Mouse (Mus musculus) adrenal gland, postnatal 10 days (tissue): ENCODE results near the gene Vac14. TPM values are rescaled to one million over a fixed set of nuclear protein-coding genes. Genes with fewer than 3 reads are reported as not detected.

Experiments used
- DNase-seq: peaks from one replicate; pipeline ENCODE4 v3.0.0; 2021; ENCODE audit warnings: mixed read lengths
- long read RNA-seq, 2 experiments: library from polyadenylated mRNA; stranded (forward); transcript quantifications; one replicate each; pipeline ENCODE4 v2.0.0; 2021
- total RNA-seq, 2 experiments: library from RNA; stranded (reverse); gene quantifications; 2 replicates each; pipeline ENCODE4 v1.2.3; 2021

The Vac14 gene
- total RNA-seq = 10 to 100 TPM; 20.7 to 28.0 TPM
- long read RNA-seq, experiment 1, partial matches to known transcripts = 4 of 23 reads
- long read RNA-seq, experiment 1, other reads (novel, unspliced or antisense) = 15 of 23 reads
- long read RNA-seq, experiment 2, transcript Vac14-201 (19 exons, 3,069 nt) = major isoform, 12 of 31 reads
- long read RNA-seq, experiment 2, partial matches to known transcripts = 1 of 31 reads
- long read RNA-seq, experiment 2, other reads (novel, unspliced or antisense) = 18 of 31 reads

- DNase-seq = peak; percentile 99
These were observed at the start of gene Vac14 for GRCm38 (mm10) chr8:110618391-110619207. Gene Vac14 (plus strand): TSS chr8:110618585.

- DNase-seq = no peak
These were observed 25.7 kb upstream of the Vac14 start for GRCm38 (mm10) chr8:110592641-110593040.

- no peak for DNase-seq
These were observed 24.2 kb upstream of the Vac14 start for GRCm38 (mm10) chr8:110594164-110594563.

- DNase-seq = peak; percentile 71
These were observed 13.8 kb upstream of the Vac14 start for GRCm38 (mm10) chr8:110604556-110604955.

- DNase-seq = no peak
These were observed 12.9 kb upstream of the Vac14 start for GRCm38 (mm10) chr8:110605401-110606015.

- no peak for DNase-seq
These were observed 2.7 kb upstream of the Vac14 start for GRCm38 (mm10) chr8:110615730-110616129.

GRCm38 (mm10) chr8:110617801-110618358, 505 bp upstream of the Vac14 start:
- DNase-seq = no peak

GRCm38 (mm10) chr8:110619208-110619574, 806 bp downstream of the Vac14 start:
- no peak for DNase-seq

GRCm38 (mm10) chr8:110619919-110620318, 1.5 kb downstream of the Vac14 start:
- DNase-seq = no peak

GRCm38 (mm10) chr8:110626431-110626830, 8.0 kb downstream of the Vac14 start:
- no peak for DNase-seq

GRCm38 (mm10) chr8:110629245-110630063, 11.1 kb downstream of the Vac14 start:
- DNase-seq = peak; percentile 85

GRCm38 (mm10) chr8:110630079-110630478, 11.7 kb downstream of the Vac14 start:
- DNase-seq = no peak

- DNase-seq = peak; percentile 60
These were observed 12.2 kb downstream of the Vac14 start for GRCm38 (mm10) chr8:110630571-110631071.

- DNase-seq = no peak
These were observed 12.8 kb downstream of the Vac14 start for GRCm38 (mm10) chr8:110631201-110631600.

- DNase-seq = peak; percentile 44
These were observed 15.4 kb downstream of the Vac14 start for GRCm38 (mm10) chr8:110633814-110634213.

- DNase-seq = peak; percentile 59
These were observed 17.8 kb downstream of the Vac14 start for GRCm38 (mm10) chr8:110636182-110636581.

- peak; percentile 65 for DNase-seq
These were observed 23.9 kb downstream of the Vac14 start for GRCm38 (mm10) chr8:110642331-110642730.

- no peak for DNase-seq
These were observed 24.8 kb downstream of the Vac14 start for GRCm38 (mm10) chr8:110643177-110643576.

- DNase-seq = no peak
These were observed 26.0 kb downstream of the Vac14 start for GRCm38 (mm10) chr8:110644422-110644821.

GRCm38 (mm10) chr8:110644901-110645300, 26.5 kb downstream of the Vac14 start:
- DNase-seq = no peak

GRCm38 (mm10) chr8:110645340-110645739, 27.0 kb downstream of the Vac14 start:
- DNase-seq = peak; percentile 25

GRCm38 (mm10) chr8:110646064-110646463, 27.7 kb downstream of the Vac14 start:
- peak; percentile 91 for DNase-seq
